In the genomic region with DNA sequence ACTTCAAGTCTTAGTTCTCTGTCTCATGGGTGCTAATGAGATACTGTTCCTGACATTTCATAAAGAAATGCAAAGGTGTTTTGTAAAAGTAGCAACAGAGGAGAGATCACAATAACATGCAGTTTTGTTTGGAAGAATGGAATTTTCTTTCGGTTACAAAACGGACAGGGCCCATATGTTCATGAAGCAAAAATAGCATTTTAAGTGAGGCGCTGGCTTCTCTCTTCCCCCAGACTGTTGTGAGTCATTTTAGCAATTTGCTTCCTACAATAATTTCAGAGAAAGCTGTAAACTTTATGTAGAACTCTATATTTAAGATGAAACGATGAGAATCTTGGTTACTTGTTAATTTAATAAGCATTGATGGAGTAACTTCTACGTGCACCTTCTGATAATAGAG, we compare ENCODE assay signal across 17 mouse cellular contexts.
A peak's percentile ranks its signal among the peaks of the same experiment; 100 is the strongest.
DNase-seq lines count a peak whose midpoint lies in the region.
"Had no signal": no experiment of that assay in that cellular context is flagged by ENCODE, and none has a peak within 500 bp of the region (broad histone marks: within the 10 kb centered on the region; RNA-seq: fewer than 3 reads in every experiment).

No protein-coding gene starts in this region.

- peak; percentile 51 to 79 for DNase-seq in frontal cortex, postnatal 36 days (ENCODE audit: low spot score in 2 of 2)
- no peak for DNase-seq in frontal cortex, postnatal 25 days (ENCODE audit: low spot score in 2 of 2)
- DNase-seq in right cerebral cortex, adult 18-20 months = peak; percentile 69
- DNase-seq in right cerebral cortex, postnatal 14 days = no peak
- peak; percentile 37 to 62 for DNase-seq in left cerebral cortex, adult 9 months (ENCODE audit: low spot score in 2 of 2)
- peak; percentile 20 to 59 for DNase-seq in right cerebral cortex, postnatal 36 days (ENCODE audit: low spot score in 2 of 2)
- DNase-seq in lung, postnatal 10 days = no peak
- DNase-seq: adrenal gland, adult 2 months; gastrocnemius, adult 2 months; heart, postnatal 14 days; kidney, adult 2 months; kidney, postnatal 36 days; lung, embryonic 14.5 days; lung, postnatal 4 days; spleen, adult 18-20 months; thymus, adult 18-20 months; thymus, postnatal 4 days had no signal

Comparison
In these comparisons a context has a peak if more than half of its experiments do, and no peak if none do; other contexts are left out.
1. DNase-seq: peak in frontal cortex, postnatal 36 days (2 of 2), right cerebral cortex, adult 18-20 months (single experiment), left cerebral cortex, adult 9 months (2 of 2) and right cerebral cortex, postnatal 36 days (2 of 2); none in frontal cortex, postnatal 25 days (0 of 2), right cerebral cortex, postnatal 14 days (single experiment) and lung, postnatal 10 days (single experiment).